Mouse (Mus musculus) lung, embryonic 15.5 days (tissue): ENCODE measurements around the gene Cd9. TPM values are rescaled to one million over a fixed set of nuclear protein-coding genes. Genes with fewer than 3 reads are reported as not detected.
A peak's percentile ranks its signal among the peaks of the same experiment; 100 is the strongest.

Experiments used
- ATAC-seq: fragments of 200-750 bp; cut with Nextera tagmentation; 2 replicates; pipeline ENCODE4 v1.8.0; 2017; ENCODE audit warnings: moderate number of reproducible peaks, borderline replicate concordance; ENCODE audit not compliant: low FRiP score, low TSS enrichment; ENCODE audit errors: extremely low read depth
- H3K27ac ChIP-seq: fragments of 300-500 bp; sonication (generic); 2 replicates; pipeline ENCODE4 v1.5.1; 2015; ENCODE audit warnings: moderate library complexity, mild to moderate bottlenecking, inconsistent platforms
- H3K27me3 ChIP-seq: fragments of 300-500 bp; sonication (generic); 2 replicates; pipeline ENCODE4 v1.6.1; 2015; ENCODE audit warnings: inconsistent platforms
- H3K36me3 ChIP-seq: fragments of 300-500 bp; sonication (generic); 2 replicates; pipeline ENCODE4 v1.6.1; 2015; ENCODE audit warnings: inconsistent platforms
- H3K4me1 ChIP-seq: fragments of 300-500 bp; sonication (generic); 2 replicates; pipeline ENCODE4 v1.6.1; 2015; ENCODE audit warnings: inconsistent platforms
- H3K4me2 ChIP-seq: fragments of 300-500 bp; sonication (generic); 2 replicates; pipeline ENCODE4 v1.6.1; 2015; ENCODE audit warnings: inconsistent platforms, mild to moderate bottlenecking, moderate library complexity
- H3K4me3 ChIP-seq: fragments of 300-500 bp; sonication (generic); 2 replicates; pipeline ENCODE4 v1.5.1; 2015; ENCODE audit warnings: mild to moderate bottlenecking, inconsistent platforms
- H3K9ac ChIP-seq: fragments of 300-500 bp; sonication (generic); 2 replicates; pipeline ENCODE4 v1.6.1; 2015; ENCODE audit warnings: inconsistent platforms
- H3K9me3 ChIP-seq: fragments of 300-500 bp; sonication (generic); 2 replicates; pipeline ENCODE4 v1.6.1; 2016; ENCODE audit warnings: inconsistent platforms
- WGBS: fragments of 180-500 bp; shearing (Covaris S2); methylation state at CpG from one replicate; pipeline ENCODE4 v1.1.7; 2015; 5-methylcytosine and 5-hydroxymethylcytosine counted together
- polyA plus RNA-seq: library from polyadenylated mRNA; unstranded; fragments of >200 nt; fragmentation: Nextera tagmentation; extraction: Ambion mirVana; gene quantifications from 2 replicates; pipeline ENCODE4 v1.2.1, GENCODE M21; 2015

Cd9 gene
- polyA plus RNA-seq, 1 experiment from 2014 or later, result 250 TPM

GRCm38 (mm10) chr6:125521558-125522193 lies 27.1 kb upstream of the Cd9 start:
- no peak overlapping the region for H3K9ac ChIP-seq
- H3K9me3 ChIP-seq, result no peaks in the 10 kb centered on the region
- no peak overlapping the region for H3K4me3 ChIP-seq
- ATAC-seq, result no peak; the same call in 1 of the 2 replicates
- H3K4me1 ChIP-seq, result peaks cover 12% of the 10 kb centered on the region; the same call in 1 of the 2 replicates
- no peaks in the 10 kb centered on the region for H3K36me3 ChIP-seq
- no peak overlapping the region for H3K4me2 ChIP-seq
- H3K27ac ChIP-seq, result no peak overlapping the region
- H3K27me3 ChIP-seq, result no peaks in the 10 kb centered on the region
- WGBS, result 27% methylated on average over 5 of the region's 5 CpGs

DNA sequence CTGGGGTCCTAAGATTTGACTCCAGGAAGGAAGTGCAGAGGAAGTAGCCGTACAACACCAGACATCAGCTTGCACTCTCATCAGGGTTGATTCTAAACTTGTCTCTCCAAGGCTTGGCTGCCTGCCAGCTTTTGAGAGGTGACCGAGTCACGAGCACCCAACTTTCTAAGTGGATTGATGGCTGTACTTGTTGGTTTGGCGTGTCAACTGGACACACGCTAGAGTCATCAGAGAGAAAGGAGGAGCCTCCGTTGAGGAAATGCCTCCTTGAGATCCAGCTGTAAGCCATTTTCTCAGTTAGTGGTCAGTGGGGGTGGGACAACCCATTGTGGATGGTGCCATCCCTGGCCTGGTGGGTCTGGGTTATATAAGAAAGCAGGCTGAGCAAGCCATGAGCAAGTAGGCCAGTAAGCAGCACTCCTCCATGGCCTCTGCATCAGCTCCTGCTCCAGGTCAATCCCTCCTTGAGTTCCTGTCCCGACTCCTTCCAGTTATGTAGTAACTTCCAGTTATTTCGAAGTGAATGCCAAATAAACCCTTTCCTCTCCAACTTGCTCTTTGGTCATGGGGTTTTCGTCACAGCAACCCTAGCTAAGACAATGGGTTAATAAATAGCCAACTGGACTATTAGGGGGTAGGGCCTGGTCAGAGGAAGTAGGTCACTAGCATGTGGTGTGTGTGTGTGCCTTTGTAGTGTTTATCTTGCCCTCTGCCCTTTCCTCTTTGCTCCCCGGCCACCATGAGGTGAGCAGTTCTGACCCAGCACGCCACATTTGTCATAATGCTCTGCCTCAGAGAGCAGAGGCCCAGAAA lies 21.1 kb upstream of the Cd9 start:
- no peak overlapping the region for H3K4me2 ChIP-seq
- no peaks in the 10 kb centered on the region for H3K27me3 ChIP-seq
- no peak overlapping the region for H3K4me3 ChIP-seq
- H3K4me1 ChIP-seq, result peaks cover 37% of the 10 kb centered on the region
- H3K36me3 ChIP-seq, result no peaks in the 10 kb centered on the region
- no peak overlapping the region for H3K27ac ChIP-seq
- ATAC-seq, result 0 out of 2 replicates have a peak, but pooled peaks have one; percentile 41
- no peak overlapping the region for H3K9ac ChIP-seq
- H3K9me3 ChIP-seq, result no peaks in the 10 kb centered on the region
- WGBS, result 32% methylated on average over 11 of the region's 11 CpGs

DNA sequence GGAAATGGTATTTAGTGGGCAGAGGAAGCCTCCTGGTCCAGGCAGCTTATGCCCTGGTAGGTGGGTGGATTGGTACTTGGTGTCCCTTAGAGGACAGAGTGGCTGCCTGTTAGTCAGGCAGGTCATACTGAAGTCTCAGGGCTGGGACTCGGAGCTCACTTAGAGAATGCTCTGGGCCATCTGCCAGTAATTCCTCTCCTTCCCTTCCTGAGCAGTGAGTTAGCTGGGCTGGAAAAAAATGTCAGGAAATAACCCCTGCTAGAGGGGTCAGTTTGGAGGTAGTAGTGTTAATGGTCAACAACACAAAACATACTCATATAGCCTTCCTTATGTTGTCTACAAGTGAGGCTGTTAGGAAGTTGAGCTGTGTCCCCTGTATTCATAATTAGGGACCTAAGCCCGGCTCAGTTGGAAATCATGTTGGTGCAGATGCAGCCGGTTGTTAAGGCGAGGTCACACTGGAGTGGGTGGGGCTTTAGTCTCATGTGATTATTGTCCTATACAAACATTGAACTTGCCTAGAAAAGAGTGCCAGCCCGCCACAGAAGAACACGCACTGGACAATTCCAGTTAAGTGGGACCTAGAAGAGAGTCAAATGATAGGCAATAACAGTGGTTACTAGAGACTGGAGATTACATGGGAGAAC lies 18.5 kb upstream of the Cd9 start:
- ATAC-seq, result peak; percentile 54; the same call in 1 of the 2 replicates
- 26% methylated on average over 6 of the region's 6 CpGs for WGBS
- H3K27me3 ChIP-seq, result no peaks in the 10 kb centered on the region

DNA sequence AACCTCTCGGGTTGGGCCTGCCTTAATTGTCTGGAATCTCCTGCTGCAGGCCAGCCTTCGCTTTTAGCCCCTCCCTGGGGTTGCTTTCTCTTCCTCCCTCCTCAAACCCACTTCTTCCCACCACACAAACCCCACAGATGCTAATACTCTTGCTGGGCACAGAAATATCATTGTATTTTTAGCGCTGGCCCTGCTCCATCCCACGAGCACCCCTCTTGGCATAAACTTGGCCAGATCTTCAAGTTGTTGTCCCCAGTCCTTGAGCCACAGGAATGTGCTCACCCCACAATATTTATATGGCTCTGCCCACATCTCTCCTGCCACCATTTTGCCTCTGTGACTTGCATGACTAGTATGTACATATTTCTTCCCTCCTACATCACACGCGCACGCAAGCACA lies 16.6 kb upstream of the Cd9 start:
- Histone ChIP-seq H3K27ac (no peak overlapping the region), H3K9me3 (no peaks in the 10 kb centered on the region), H3K27me3 (no peaks in the 10 kb centered on the region), H3K9ac (no peak overlapping the region), H3K4me2 (no peak overlapping the region), H3K36me3 (no peaks in the 10 kb centered on the region), H3K4me3 (no peak overlapping the region), H3K4me1 (peaks cover 41% of the 10 kb centered on the region)
- no peak for ATAC-seq
- 80% methylated on average over 7 of the region's 7 CpGs for WGBS

More for the DNA sequence above, 18.5 kb upstream of the Cd9 start:
- peak overlapping the region; percentile 63 for H3K27ac ChIP-seq
- no peaks in the 10 kb centered on the region for H3K9me3 ChIP-seq
- H3K4me3 ChIP-seq, result no peak overlapping the region
- no peaks in the 10 kb centered on the region for H3K36me3 ChIP-seq
- H3K4me1 ChIP-seq, result peaks cover 41% of the 10 kb centered on the region
- no peak overlapping the region for H3K4me2 ChIP-seq
- no peak overlapping the region for H3K9ac ChIP-seq

DNA sequence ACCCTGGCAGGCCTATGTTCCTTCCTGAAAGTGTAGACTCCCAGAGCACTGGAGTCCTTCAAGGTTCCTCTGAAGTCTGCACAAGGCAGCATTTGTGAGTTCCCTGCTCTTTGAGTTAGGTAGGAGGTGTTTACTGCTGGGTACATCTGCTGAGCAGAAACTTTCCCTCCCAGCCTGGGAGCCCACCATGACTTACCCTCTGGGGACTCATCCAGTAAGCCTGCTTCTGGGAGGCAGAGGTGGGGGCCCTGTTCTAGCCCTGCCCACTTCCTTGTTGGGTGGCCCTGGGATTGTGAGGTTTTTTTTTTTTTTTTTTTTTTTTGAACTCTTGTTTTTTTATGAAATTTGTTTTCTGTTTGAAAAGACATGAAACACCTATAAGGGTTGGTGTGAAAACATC lies 16.1 kb upstream of the Cd9 start:
- ATAC-seq, result no peak
- no peaks in the 10 kb centered on the region for H3K27me3 ChIP-seq
- H3K9me3 ChIP-seq, result no peaks in the 10 kb centered on the region
- H3K4me2 ChIP-seq, result no peak overlapping the region
- H3K4me3 ChIP-seq, result no peak overlapping the region
- H3K27ac ChIP-seq, result no peak overlapping the region
- peaks cover 38% of the 10 kb centered on the region for H3K4me1 ChIP-seq
- no peaks in the 10 kb centered on the region for H3K36me3 ChIP-seq
- no peak overlapping the region for H3K9ac ChIP-seq

GRCm38 (mm10) chr6:125509783-125510182 lies 15.2 kb upstream of the Cd9 start:
- H3K4me3 ChIP-seq, result no peak overlapping the region
- WGBS, result 59% methylated on average over 3 of the region's 3 CpGs

GRCm38 (mm10) chr6:125506427-125506826 lies 11.8 kb upstream of the Cd9 start:
- Histone ChIP-seq H3K4me3 (no peak overlapping the region), H3K4me2 (no peak overlapping the region), H3K4me1 (0 out of 2 replicates have a peak, but pooled peaks cover 4% of the 10 kb centered on the region), H3K9ac (no peak overlapping the region), H3K27me3 (no peaks in the 10 kb centered on the region), H3K9me3 (no peaks in the 10 kb centered on the region), H3K36me3 (no peaks in the 10 kb centered on the region), H3K27ac (no peak overlapping the region)
- 91% methylated on average over 4 of the region's 4 CpGs for WGBS
- ATAC-seq, result no peak

More at GRCm38 (mm10) chr6:125509783-125510182, 15.2 kb upstream of the Cd9 start:
- no peak overlapping the region for H3K4me2 ChIP-seq
- no peaks in the 10 kb centered on the region for H3K9me3 ChIP-seq
- no peak overlapping the region for H3K9ac ChIP-seq
- H3K27me3 ChIP-seq, result no peaks in the 10 kb centered on the region
- H3K27ac ChIP-seq, result no peak overlapping the region
- no peaks in the 10 kb centered on the region for H3K36me3 ChIP-seq
- ATAC-seq, result no peak
- peaks cover 29% of the 10 kb centered on the region for H3K4me1 ChIP-seq

- no peak for ATAC-seq
- 35% methylated on average over 3 of the region's 3 CpGs for WGBS
- Histone ChIP-seq H3K9me3 (no peaks in the 10 kb centered on the region), H3K9ac (no peak overlapping the region), H3K36me3 (no peaks in the 10 kb centered on the region), H3K4me3 (no peak overlapping the region), H3K4me1 (no peaks in the 10 kb centered on the region), H3K4me2 (no peak overlapping the region), H3K27ac (no peak overlapping the region), H3K27me3 (no peaks in the 10 kb centered on the region)
Measured at GRCm38 (mm10) chr6:125504622-125505355, 10.2 kb upstream of the Cd9 start.

DNA sequence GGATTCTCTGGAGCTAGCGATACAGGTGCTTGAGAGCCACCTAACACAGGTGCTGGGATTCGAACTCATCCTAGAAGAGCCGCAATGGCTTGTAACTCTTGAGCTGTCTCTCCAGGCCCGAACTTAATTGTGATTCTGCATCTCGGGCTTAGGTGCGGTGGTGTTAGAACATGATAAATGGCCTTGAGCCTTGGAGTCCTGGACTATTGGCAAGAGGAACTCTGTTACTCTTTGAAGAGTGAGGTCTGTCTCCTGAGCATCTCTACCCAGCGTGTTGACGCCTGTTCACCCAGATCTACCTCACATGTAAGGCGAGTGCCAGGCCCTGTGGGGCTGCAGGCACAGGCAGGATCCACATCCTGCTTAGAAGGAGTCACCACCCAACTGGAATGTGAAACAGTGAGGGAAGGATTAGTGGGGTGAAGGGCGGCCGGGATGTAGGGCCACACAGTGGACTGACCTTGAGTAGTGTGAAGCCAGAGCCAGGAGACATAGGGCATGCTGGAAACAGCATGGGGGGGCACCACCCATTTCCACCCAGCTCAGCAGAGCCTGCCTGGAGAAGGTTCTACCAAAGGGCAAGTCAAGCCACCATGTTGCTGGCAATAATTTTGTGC lies 8.7 kb upstream of the Cd9 start:
- H3K4me3 ChIP-seq, result no peak overlapping the region
- no peaks in the 10 kb centered on the region for H3K4me1 ChIP-seq
- no peak overlapping the region for H3K4me2 ChIP-seq
- no peaks in the 10 kb centered on the region for H3K27me3 ChIP-seq
- WGBS, result 87% methylated on average over 11 of the region's 11 CpGs
- H3K9ac ChIP-seq, result no peak overlapping the region
- no peaks in the 10 kb centered on the region for H3K36me3 ChIP-seq
- ATAC-seq, result no peak
- H3K9me3 ChIP-seq, result no peaks in the 10 kb centered on the region
- no peak overlapping the region for H3K27ac ChIP-seq

- 33% methylated on average over 5 of the region's 5 CpGs for WGBS
- Histone ChIP-seq H3K36me3 (no peaks in the 10 kb centered on the region), H3K4me3 (no peak overlapping the region), H3K4me1 (0 out of 2 replicates have a peak, but pooled peaks cover 13% of the 10 kb centered on the region), H3K27ac (no peak overlapping the region), H3K4me2 (no peak overlapping the region), H3K9ac (no peak overlapping the region), H3K9me3 (no peaks in the 10 kb centered on the region), H3K27me3 (peaks cover 15% of the 10 kb centered on the region; the same call in 1 of the 2 replicates)
- no peak for ATAC-seq
Measured at GRCm38 (mm10) chr6:125498062-125498461, 3.5 kb upstream of the Cd9 start.

DNA sequence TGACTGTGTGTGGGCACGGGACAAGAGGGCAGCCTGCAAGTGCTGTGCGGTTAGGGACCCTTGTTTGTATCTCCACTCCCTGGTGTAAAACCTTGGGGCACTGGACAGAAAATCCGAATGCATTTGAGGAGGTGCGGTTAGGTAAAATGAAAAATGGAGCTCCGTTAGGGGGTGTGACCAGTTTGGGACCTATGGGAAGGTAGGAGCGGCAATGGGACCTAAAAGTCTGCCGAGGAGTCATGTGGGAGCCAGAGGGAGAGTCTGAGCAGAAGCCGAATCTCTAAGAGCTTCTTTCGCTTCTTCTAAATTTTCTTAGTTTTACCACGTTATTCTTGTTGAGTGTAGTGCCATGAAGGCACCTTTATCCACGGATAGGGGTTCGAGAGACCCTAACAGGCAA lies 1.8 kb upstream of the Cd9 start:
- Histone ChIP-seq H3K36me3 (no peaks in the 10 kb centered on the region), H3K27me3 (peaks cover 15% of the 10 kb centered on the region; the same call in 1 of the 2 replicates), H3K9me3 (no peaks in the 10 kb centered on the region), H3K4me3 (no peak overlapping the region), H3K4me2 (no peak overlapping the region), H3K4me1 (peaks cover 29% of the 10 kb centered on the region), H3K9ac (no peak overlapping the region), H3K27ac (no peak overlapping the region)
- WGBS, result 85% methylated on average over 12 of the region's 12 CpGs
- no peak for ATAC-seq
